Mouse (Mus musculus) v-Abl transformed pro-B cells (cell line): ENCODE data around the gene Kpna7.

Experiments used
- in situ Hi-C, 2 experiments: fragments of 400-800 bp; cut with MboI; formaldehyde crosslinking; loops; one replicate each; pipeline ENCODE4 v1.15.1; 2025; ENCODE audit not compliant: unreplicated experiment in 2 of 2

The Kpna7 gene

DNA sequence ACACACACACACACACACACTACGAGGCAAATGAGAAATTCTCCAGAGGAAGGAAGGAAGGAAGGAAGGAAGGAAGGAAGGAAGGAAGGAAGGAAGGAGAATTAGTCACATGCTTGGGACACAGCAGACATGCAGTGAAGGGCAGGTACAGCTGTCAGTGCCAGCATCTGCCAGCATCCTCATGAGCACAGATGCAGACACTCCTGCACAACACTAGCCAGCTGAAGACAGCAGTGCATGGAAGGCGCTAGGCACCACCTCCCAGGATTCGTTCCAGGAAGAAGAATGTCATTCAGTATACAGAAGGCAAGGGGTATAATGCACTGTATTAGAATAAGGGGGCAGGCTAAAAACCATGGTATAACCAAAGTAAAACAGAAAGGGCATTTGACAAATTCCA, 142.9 kb downstream of the Kpna7 start:
- in situ Hi-C loops, result no loop called here

DNA sequence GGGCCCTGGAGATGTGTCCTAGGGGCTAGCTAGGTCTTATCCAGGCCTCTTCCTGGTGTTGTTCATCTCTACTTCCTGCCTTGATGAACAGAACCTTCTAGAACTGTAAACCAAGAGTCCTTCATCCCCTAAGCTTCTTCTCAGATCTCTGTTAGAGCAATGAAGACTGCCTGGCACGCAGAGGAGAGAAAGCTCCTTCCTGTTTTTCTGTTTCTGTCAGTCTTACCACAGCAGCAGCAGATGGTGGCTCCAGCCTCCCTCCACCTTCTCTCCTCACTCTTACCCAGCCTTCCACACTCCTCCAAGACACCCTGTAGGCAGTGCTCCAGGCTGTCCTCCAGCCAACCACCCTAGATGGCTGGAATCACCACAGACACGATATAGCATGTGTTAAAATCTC, 146.5 kb downstream of the Kpna7 start:
- in situ Hi-C loops, result no loop called here
